Mouse (Mus musculus): Measurements from ENCODE around the gene Gpr152. TPM values are rescaled to one million over a fixed set of nuclear protein-coding genes. Genes with fewer than 3 reads are reported as not detected.

The Gpr152 gene
- polyA plus RNA-seq, 1 experiment = 0.01 TPM

- Histone ChIP-seq H3K9me3 (ENCODE audit: control insufficient read depth, low read length) (no peaks in the 10 kb centered on the region), H3K36me3 (ENCODE audit: control insufficient read depth) (peaks cover 66% of the 10 kb centered on the region), H3K4me3 (replicated peaks) (no peak overlapping the region), H3K27me3 (ENCODE audit: control insufficient read depth) (no peaks in the 10 kb centered on the region), H3K4me1 (ENCODE audit: control insufficient read depth) (peaks cover 51% of the 10 kb centered on the region)
- TF ChIP-seq TAL1 (IDR thresholded peaks at IDR 0.05; ENCODE audit: low read length) (no peak), GATA1 (IDR thresholded peaks at IDR 0.05; ENCODE audit: low read length) (no peak)
Measured at GRCm38 (mm10) chr19:4152445-4153231, 13.1 kb downstream of the Gpr152 start.

GRCm38 (mm10) chr19:4153232-4153654 lies 13.7 kb downstream of the Gpr152 start, which contains the start of gene Ptprcap:
TSS of gene Ptprcap (plus strand) at chr19:4153604.
- H3K27me3 ChIP-seq (ENCODE audit: control insufficient read depth) = no peaks in the 10 kb centered on the region
- H3K4me3 ChIP-seq (replicated peaks) = no peak within 1 kb of the TSS
- peaks cover 45% of the 10 kb centered on the region for H3K4me1 ChIP-seq (ENCODE audit: control insufficient read depth)
- H3K9me3 ChIP-seq (ENCODE audit: control insufficient read depth, low read length) = no peaks in the 10 kb centered on the region
- TF ChIP-seq TAL1 (IDR thresholded peaks at IDR 0.05; ENCODE audit: low read length) (no peak), GATA1 (IDR thresholded peaks at IDR 0.05; ENCODE audit: low read length) (no peak)
- H3K36me3 ChIP-seq (ENCODE audit: control insufficient read depth) = peaks cover 72% of the 10 kb centered on the region

GRCm38 (mm10) chr19:4154437-4155222 lies 15.0 kb downstream of the Gpr152 start:
- no peaks in the 10 kb centered on the region for H3K9me3 ChIP-seq (ENCODE audit: control insufficient read depth, low read length)
- no peaks in the 10 kb centered on the region for H3K27me3 ChIP-seq (ENCODE audit: control insufficient read depth)
- H3K36me3 ChIP-seq (ENCODE audit: control insufficient read depth) = peaks cover 85% of the 10 kb centered on the region
- TF ChIP-seq TAL1 (IDR thresholded peaks at IDR 0.05; ENCODE audit: low read length) = no peak
- no peak for TF ChIP-seq GATA1 (IDR thresholded peaks at IDR 0.05; ENCODE audit: low read length)
- peaks cover 31% of the 10 kb centered on the region for H3K4me1 ChIP-seq (ENCODE audit: control insufficient read depth)
- H3K4me3 ChIP-seq (replicated peaks) = no peak overlapping the region

- no peaks in the 10 kb centered on the region for H3K9me3 ChIP-seq (ENCODE audit: control insufficient read depth, low read length)
- H3K36me3 ChIP-seq (ENCODE audit: control insufficient read depth) = peaks cover 83% of the 10 kb centered on the region
- H3K27me3 ChIP-seq (ENCODE audit: control insufficient read depth) = no peaks in the 10 kb centered on the region
- H3K4me1 ChIP-seq (ENCODE audit: control insufficient read depth) = peaks cover 23% of the 10 kb centered on the region
- no peak overlapping the region for H3K4me3 ChIP-seq (replicated peaks)
- TF ChIP-seq GATA1 (IDR thresholded peaks at IDR 0.05; ENCODE audit: low read length) = no peak
- TF ChIP-seq TAL1 (IDR thresholded peaks at IDR 0.05; ENCODE audit: low read length) = no peak
Measured at GRCm38 (mm10) chr19:4155223-4156072, 15.9 kb downstream of the Gpr152 start.

- H3K4me1 ChIP-seq (ENCODE audit: control insufficient read depth) = peaks cover 26% of the 10 kb centered on the region
- no peaks in the 10 kb centered on the region for H3K9me3 ChIP-seq (ENCODE audit: control insufficient read depth, low read length)
- no peak for TF ChIP-seq TAL1 (IDR thresholded peaks at IDR 0.05; ENCODE audit: low read length)
- no peak for TF ChIP-seq GATA1 (IDR thresholded peaks at IDR 0.05; ENCODE audit: low read length)
- H3K4me3 ChIP-seq (replicated peaks) = no peak overlapping the region
- H3K27me3 ChIP-seq (ENCODE audit: control insufficient read depth) = no peaks in the 10 kb centered on the region
- H3K36me3 ChIP-seq (ENCODE audit: control insufficient read depth) = peaks cover 82% of the 10 kb centered on the region
Measured at GRCm38 (mm10) chr19:4156073-4156579, 16.5 kb downstream of the Gpr152 start.

GRCm38 (mm10) chr19:4156771-4157170 lies 17.2 kb downstream of the Gpr152 start:
- TF ChIP-seq TAL1 (IDR thresholded peaks at IDR 0.05; ENCODE audit: low read length) (no peak), GATA1 (IDR thresholded peaks at IDR 0.05; ENCODE audit: low read length) (no peak)
- H3K9me3 ChIP-seq (ENCODE audit: control insufficient read depth, low read length) = no peaks in the 10 kb centered on the region
- H3K4me1 ChIP-seq (ENCODE audit: control insufficient read depth) = peaks cover 30% of the 10 kb centered on the region
- H3K4me3 ChIP-seq (replicated peaks) = no peak overlapping the region
- peaks cover 84% of the 10 kb centered on the region for H3K36me3 ChIP-seq (ENCODE audit: control insufficient read depth)
- no peaks in the 10 kb centered on the region for H3K27me3 ChIP-seq (ENCODE audit: control insufficient read depth)

GRCm38 (mm10) chr19:4159049-4159448 lies 19.5 kb downstream of the Gpr152 start:
- H3K36me3 ChIP-seq (ENCODE audit: control insufficient read depth) = peaks cover 71% of the 10 kb centered on the region
- H3K4me3 ChIP-seq (replicated peaks) = no peak overlapping the region
- peaks cover 42% of the 10 kb centered on the region for H3K4me1 ChIP-seq (ENCODE audit: control insufficient read depth)
- no peak for TF ChIP-seq GATA1 (IDR thresholded peaks at IDR 0.05; ENCODE audit: low read length)
- TF ChIP-seq TAL1 (IDR thresholded peaks at IDR 0.05; ENCODE audit: low read length) = no peak
- H3K9me3 ChIP-seq (ENCODE audit: control insufficient read depth, low read length) = no peaks in the 10 kb centered on the region
- H3K27me3 ChIP-seq (ENCODE audit: control insufficient read depth) = no peaks in the 10 kb centered on the region

GRCm38 (mm10) chr19:4162646-4163542 lies 23.3 kb downstream of the Gpr152 start, which contains the start of gene Rps6kb2:
TSS of gene Rps6kb2 (minus strand) at chr19:4163354.
- Histone ChIP-seq H3K9me3 (ENCODE audit: control insufficient read depth, low read length) (no peaks in the 10 kb centered on the region), H3K36me3 (ENCODE audit: control insufficient read depth) (peaks cover 41% of the 10 kb centered on the region), H3K27me3 (ENCODE audit: control insufficient read depth) (no peaks in the 10 kb centered on the region), H3K4me1 (ENCODE audit: control insufficient read depth) (peaks cover 51% of the 10 kb centered on the region), H3K4me3 (replicated peaks) (peak within 1 kb of the TSS; percentile 81)
- TF ChIP-seq GATA1 (IDR thresholded peaks at IDR 0.05; ENCODE audit: low read length) = no peak
- TF ChIP-seq TAL1 (IDR thresholded peaks at IDR 0.05; ENCODE audit: low read length) = no peak
